Mouse (Mus musculus) urinary bladder, postnatal 0 days (tissue): Measurements from ENCODE around the gene Cab39l. TPM values are rescaled to one million over a fixed set of nuclear protein-coding genes. Genes with fewer than 3 reads are reported as not detected.

ENCODE experiments used
- polyA plus RNA-seq: library from polyadenylated mRNA; unstranded; fragments of >200 nt; fragmentation: Nextera tagmentation; extraction: Ambion mirVana; gene quantifications from 2 replicates; pipeline ENCODE4 v1.2.1, GENCODE M21; 2015

Cab39l gene
- polyA plus RNA-seq = 41.1 and 48.4 TPM in 2 replicates

GRCm38 (mm10) chr14:59440558-59441471 lies at the start of gene Cab39l, which contains the start of gene Setdb2:
Cab39l (plus strand) TSS chr14:59440972.
Setdb2 (minus strand) TSS chr14:59440884.

GRCm38 (mm10) chr14:59395281-59395680 lies 45.5 kb upstream of the Cab39l start, which contains the start of gene Phf11c:
Phf11c (minus strand) TSS chr14:59395381.

DNA sequence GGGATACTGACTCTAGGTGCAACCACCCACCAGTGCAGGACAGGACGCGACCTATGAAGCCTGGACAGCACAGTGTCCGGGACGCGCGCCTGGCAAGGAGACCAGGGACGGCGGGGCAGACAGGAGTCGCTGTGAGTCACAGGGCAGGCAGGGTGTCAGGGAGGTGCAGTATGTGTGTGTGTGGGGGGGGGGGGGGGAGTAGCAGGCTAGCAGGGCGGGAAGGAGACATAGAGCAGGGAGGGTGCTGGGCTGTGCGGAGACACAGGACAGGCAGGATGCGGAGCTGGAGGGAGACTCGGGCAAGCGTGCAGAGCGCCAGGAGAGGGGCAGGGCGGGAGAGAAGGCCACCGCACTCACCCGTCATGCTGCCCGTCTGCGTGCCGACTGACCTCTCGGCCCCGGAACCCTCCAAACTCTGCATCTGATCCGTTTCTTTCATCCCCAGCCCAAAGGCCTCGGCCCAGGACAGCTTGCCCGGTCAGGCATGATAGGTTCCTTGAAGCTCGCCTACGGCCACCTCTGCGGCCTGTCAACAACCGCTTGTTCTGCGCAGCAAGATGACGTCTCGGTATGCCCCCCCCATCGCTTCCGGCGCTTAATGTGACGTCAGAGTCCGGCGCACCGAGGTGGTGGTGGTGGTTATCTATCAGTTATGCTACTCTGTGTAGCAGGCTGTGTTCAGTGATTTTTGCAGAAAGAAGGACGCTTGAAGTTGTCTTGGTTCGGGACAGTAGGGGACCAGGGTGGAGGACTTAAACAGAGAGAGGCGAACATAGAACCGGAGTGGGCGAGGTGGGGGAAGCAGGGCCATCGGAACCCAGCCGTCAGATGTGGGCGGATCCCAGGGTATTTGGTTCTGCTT lies 156.9 kb downstream of the Cab39l start, which contains the start of gene Cdadc1:
Gene Cdadc1, minus strand, starts transcription at position 562 of the 862 bp plus-strand sequence.

DNA sequence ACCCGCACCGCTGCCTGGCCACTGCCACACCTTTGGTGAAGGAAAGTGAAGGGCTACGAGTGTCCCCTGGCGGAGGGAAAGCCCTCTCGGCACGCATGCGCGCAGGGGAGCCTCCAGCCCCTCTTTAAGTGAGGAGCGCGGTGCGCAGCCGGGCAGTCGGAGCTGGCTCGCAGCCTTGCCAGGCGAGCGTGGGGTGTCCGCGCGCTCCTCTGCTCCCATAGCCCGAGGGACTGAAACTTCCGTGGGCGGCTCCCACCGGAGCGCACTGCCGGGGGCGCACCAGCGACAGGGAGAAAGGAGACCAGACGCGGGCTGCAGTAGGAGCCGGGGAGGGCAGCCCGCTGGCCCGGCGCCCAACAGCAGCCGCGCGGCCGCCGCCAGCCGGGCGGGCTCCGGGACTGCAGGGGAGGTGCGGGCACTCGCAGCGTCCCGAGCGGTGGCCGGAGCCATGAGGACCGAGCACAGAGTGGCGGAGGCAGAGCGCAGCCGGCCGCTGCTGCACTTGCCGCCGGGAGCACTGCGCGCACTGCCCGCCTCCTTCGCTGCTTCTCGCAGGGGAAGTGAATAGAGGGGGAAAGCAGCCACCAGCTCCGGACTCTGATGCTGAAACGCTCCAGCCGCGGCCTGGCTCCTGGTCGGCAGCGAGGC lies 184.5 kb downstream of the Cab39l start, which contains the start of gene Shisa2:
Gene Shisa2, plus strand, starts transcription at position 151 of the 648 bp plus-strand sequence.

Other genes with a start within 250 kb of the Cab39l start
- 14.4 and 14.5 TPM in 2 replicates for gene Rcbtb1, start 239.8 kb upstream of the Cab39l start, polyA plus RNA-seq
- gene Gm6904, start 180.8 kb upstream of the Cab39l start, polyA plus RNA-seq = not detected in 2 replicates
- gene Phf11a, start 143.4 kb upstream of the Cab39l start, polyA plus RNA-seq = 0.45 and 0.89 TPM in 2 replicates
- 2.6 and 4.0 TPM in 2 replicates for gene Phf11b, start 99.6 kb upstream of the Cab39l start, polyA plus RNA-seq
- gene Phf11d, start 75.5 kb upstream of the Cab39l start, polyA plus RNA-seq = 5.5 and 6.0 TPM in 2 replicates
- gene Phf11c, start 45.6 kb upstream of the Cab39l start, polyA plus RNA-seq = 0.10 and 0.17 TPM in 2 replicates
- 4.3 and 6.3 TPM in 2 replicates for gene Setdb2, start 88 bp upstream of the Cab39l start, polyA plus RNA-seq
- gene Cdadc1, start 157.0 kb downstream of the Cab39l start, polyA plus RNA-seq = 31.4 and 32.1 TPM in 2 replicates
- gene Shisa2, start 184.3 kb downstream of the Cab39l start, polyA plus RNA-seq = 2.3 and 2.9 TPM in 2 replicates